Mouse (Mus musculus) embryo, embryonic 10.5 days (tissue): ENCODE data around the gene Ndufa3.

Experiments
- DNase-seq: peaks from one replicate; pipeline ENCODE4 v3.0.0-alpha.2; 2015; ENCODE audit warnings: low spot score

Gene Ndufa3

DNA sequence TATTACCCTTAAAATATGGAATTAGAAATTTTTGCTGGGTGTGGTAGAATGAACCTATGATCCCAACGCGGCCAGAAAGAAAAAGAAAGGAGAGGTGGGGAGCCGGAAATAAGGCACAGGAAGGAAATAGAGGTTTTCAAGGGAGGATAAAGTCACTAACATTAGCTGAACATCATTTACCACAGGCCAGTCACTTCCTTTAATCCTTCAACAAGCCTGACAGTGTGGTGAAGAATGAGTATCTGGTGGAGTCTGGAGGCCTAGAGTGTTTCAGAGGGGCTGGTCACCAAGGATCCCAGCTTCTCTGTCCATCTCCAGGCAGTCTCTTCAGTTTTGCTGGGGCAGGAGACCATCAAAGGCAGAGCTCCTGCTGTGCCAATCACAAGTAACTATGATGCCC, 6.7 kb upstream of the Ndufa3 start:
- no peak for DNase-seq

DNA sequence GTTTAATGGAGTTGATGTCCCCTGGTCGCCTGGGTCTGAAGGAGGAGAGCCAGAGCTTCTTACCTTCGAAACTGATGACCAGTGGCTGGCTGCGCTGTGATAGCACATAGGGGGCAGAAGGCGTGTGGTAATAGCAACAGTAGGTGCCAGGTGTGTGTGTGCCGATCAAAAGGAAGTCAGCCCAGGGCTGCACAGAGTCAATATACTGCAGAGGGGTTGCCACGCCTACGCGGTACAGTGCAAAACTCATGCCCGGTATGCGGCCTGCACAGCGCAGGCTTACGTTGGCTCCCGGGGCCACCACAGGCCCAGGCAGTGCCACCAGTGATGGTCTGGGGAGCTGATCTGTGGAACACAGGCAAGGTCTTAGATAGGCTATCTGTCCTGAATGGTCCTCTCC, 6.2 kb upstream of the Ndufa3 start:
- no peak for DNase-seq

DNA sequence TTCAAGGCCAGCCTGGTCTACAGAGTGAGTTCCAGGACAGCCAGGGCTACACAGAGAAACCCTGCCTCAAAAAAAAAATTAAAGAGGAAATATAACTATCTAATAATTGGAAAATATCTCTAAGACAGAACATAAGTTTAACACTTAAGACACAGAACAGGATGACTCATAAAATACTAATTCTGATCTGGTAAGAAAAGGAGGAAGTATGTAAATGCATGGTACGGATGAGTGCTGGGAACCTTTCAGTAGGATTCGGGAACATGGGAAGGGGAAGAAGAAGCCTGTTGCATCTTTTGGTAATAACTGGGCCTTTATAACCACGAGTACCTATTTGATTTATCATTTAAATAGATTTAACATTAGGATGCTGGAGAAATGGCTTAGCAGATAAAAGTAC, 3.2 kb upstream of the Ndufa3 start:
- DNase-seq = no peak

DNA sequence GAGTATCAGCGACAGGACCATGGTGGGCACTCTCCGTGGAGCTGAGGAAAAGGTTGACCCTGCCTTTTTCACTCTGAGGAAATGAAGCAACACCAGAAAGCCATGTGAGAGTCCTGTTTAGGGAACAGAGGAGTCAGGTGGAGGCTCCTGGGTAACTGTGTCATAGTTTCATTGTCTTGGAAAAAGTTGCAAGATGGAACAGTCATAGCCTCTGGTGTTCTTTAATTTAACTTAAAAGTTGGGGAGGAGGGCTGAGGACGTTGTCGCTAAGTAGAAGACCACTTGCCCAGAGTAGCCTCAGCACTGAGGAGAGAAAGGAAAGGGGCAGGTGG, 1.1 kb upstream of the Ndufa3 start, which contains the start of gene Oscar:
Gene Oscar, minus strand, starts transcription at position 101 of the 332 bp plus-strand sequence.
- no peak for DNase-seq

GRCm38 (mm10) chr7:3616389-3617241, 558 bp upstream of the Ndufa3 start:
- DNase-seq = no peak

GRCm38 (mm10) chr7:3629030-3629429, 11.9 kb downstream of the Ndufa3 start:
- no peak for DNase-seq

DNA sequence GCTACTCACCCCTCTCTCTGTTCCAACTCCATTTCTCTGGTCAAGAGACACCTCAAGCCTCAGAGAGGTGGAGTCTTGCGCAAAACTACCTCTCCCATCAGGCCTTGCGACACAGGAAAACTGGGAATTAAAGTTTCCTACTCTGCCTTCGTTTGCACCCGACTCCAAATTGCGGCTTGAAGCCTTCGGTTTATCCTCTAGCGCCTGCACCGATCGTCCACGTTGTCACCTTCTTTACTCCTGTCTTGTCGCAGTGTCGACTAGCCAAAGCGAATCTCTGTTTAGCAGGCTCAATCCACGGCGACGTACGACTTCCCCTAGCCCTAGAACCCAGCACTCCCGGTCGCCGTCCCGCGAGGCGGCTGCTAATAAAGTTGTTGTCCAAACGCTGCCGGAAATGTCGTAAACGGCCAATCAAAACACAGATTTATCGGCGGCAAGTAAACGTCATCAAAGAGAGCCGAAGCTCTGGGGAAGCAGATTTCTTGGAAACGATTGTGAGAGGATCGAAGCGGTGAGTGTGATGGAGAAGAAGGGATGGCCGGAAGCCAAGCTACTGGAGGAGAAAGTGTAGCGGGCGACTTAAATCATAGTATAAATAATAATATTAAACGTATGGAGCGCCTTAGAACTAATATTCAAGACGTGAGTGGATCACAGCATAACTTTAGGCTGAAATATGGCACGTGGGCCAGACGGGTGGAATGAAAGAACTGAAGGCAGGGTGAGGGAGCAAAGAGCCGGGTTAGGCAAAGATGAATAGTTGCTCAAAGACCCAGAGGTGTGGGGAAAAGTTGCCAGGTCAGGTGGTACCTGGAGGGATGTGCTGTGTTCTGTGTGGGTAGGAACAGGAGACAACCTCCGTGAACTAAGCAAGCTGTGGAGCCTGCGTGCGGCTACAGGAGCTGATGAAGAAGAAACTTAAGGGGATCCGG, 12.6 kb downstream of the Ndufa3 start, which contains the start of the genes Tfpt and Prpf31:
Gene Tfpt, minus strand, starts transcription at position 387 of the 935 bp plus-strand sequence.
Gene Prpf31, plus strand, starts transcription at position 443 of the 935 bp plus-strand sequence.
- DNase-seq = peak; percentile 98

DNA sequence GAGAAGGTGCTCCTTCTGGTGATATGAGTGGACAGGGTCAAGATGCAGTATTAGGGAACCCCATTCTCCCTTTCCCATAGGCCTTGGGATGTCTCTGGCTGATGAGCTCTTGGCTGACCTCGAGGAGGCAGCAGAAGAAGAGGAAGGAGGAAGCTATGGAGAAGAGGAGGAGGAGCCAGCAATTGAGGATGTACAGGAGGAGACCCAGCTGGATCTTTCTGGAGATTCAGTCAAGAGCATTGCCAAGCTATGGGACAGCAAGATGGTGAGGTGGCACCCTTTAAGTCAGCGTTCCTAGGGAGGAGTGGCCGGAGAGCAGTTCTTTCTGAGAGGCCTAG, 13.3 kb downstream of the Ndufa3 start:
- no peak for DNase-seq

DNA sequence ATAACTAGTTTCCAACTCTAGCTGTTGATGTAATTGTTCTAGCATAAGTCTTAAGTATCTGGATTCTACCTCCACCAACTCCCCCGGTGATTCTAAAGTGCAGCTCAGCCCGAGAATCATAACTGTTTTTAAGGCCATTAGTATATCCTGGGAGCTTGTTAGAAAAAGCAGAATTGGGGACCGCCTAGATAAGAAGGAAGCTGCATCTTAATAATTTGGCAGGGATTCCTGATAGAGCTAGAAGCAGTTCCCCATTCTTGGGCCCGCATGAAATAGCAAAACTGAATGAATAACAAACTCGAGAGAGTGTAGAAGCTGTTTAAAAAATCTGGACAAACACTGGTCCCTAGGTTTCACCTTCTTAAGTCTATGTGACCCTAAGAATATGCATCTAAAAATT, 26.2 kb downstream of the Ndufa3 start:
- no peak for DNase-seq

GRCm38 (mm10) chr7:3643843-3644242, 26.7 kb downstream of the Ndufa3 start:
- DNase-seq = no peak

DNA sequence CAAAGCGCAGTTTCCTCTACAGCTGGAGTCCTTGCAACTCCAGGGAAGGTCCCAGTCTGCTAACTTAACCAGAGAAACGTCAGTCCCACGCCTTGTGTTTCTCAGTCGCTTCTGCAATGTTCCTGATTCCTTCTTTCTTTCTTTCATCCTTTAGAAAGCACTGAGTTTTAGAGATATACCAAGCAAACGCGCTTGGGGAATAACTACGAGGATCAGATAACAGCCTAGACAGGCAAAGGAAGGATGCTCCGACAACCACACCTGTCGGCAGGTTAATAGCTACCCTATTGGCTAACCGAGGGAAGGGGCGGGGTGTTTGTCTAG, 27.1 kb downstream of the Ndufa3 start:
- no peak for DNase-seq

DNA sequence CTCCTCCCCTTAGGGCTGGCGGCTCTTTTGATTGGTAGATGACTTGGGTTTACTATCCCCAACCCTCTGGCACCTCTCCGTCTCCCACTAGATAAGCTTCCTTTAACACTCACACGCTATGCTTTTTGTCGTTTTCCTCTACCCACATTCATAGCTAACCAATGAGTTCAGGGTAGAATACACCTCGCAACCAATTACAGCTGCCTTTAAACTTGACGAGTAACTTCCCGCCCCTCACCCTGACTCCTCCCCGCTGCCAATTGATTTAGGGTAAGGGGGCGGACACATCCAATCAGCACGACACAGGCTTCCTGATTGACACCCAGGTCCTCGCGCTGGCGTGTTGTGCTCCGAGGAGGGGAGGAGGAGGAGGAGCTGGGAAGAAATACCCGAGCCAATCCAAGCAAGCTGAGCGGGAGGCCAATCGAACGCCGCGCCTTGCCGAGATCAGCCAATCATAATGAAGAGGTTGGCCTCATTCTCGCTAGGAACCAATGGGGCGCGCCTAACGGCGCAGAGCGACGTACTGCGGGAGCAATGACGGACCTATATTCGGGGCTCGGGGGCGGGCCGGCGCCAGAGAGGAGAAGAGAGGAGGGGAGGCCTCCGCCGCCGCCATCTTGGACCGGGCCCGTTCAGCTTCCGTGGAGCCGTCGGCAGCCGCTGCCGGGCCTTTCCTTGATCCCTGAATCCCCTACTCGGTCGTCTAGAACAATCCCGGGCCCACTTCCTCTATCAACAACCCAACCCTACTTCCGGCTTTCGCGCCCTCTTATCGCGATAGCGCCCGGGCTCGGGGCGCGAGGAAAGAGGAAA, 27.7 kb downstream of the Ndufa3 start, which contains the start of gene Cnot3:
Gene Cnot3, plus strand, starts transcription at position 597 of the 816 bp plus-strand sequence.
- DNase-seq = peak; percentile 99

DNA sequence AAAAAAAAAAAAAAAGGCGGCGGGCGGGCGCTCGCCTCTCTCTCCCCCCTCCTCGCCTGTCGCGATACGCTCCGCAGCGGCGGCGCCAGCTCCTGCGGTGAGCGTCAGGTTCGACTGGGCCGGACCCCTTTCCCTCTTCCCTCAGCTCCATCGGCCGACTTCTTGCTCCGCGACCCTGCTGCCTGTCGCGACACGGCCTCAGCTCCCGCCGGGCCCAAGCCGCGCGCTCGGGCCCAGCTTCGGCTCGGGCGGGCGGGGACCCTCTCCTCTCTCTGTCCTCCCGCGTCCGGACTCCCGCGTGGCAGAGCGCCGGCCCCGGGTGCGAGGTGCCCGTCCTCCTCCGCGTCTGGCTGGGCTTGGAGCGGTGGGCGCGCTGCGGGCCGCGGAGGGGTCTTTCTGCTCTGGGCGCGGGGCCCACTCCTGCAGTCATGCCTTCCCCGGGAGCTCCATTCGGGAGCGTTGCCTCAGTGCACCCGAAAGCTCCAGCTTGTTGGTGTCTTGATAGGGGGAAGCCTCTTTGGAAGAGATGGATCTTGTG, 28.4 kb downstream of the Ndufa3 start:
- peak; percentile 20 for DNase-seq

DNA sequence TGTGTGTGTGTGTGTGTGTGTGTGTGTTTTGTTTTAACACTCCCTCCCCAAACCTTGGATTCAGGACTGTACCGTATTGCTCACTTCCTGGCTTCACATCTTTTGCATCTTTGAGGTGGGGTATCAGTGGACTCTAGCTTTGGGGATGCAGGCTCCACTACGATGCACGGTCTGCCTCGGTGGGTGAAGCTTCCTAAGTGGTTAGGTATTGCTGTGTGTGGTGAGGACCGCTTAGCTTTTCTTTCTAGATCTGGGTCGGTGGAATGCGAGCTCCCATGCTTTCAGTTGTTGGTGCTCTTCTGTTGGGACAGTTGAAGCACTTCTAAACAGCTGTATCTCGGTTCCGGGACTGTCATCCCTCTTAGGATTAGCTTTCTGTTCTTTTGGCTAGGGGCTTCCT, 29.0 kb downstream of the Ndufa3 start:
- DNase-seq = no peak

- no peak for DNase-seq
Measured at GRCm38 (mm10) chr7:3646641-3647040, 29.5 kb downstream of the Ndufa3 start.

- no peak for DNase-seq
Measured at GRCm38 (mm10) chr7:3656966-3657365, 39.8 kb downstream of the Ndufa3 start.

DNA sequence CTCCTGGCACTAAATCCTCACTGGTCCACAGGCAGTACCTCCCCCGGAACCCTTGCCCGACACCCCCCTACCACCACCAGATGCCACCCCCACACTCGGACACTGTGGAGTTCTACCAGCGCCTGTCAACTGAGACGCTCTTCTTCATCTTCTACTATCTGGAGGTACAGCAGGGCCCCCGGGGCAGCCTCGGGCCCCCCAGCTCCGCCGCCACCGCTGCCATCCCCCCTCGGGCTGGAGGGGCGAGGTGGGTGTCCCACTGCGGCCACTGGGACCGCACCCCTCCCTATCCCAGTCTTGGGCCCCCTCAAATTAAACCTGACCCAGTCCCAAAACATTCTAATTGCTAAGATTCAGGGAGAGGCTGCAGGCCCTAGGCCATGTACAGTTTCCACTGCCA, 41.4 kb downstream of the Ndufa3 start:
- no peak for DNase-seq

- DNase-seq = peak; percentile 55
Measured at GRCm38 (mm10) chr7:3664524-3665214, 47.5 kb downstream of the Ndufa3 start.

DNA sequence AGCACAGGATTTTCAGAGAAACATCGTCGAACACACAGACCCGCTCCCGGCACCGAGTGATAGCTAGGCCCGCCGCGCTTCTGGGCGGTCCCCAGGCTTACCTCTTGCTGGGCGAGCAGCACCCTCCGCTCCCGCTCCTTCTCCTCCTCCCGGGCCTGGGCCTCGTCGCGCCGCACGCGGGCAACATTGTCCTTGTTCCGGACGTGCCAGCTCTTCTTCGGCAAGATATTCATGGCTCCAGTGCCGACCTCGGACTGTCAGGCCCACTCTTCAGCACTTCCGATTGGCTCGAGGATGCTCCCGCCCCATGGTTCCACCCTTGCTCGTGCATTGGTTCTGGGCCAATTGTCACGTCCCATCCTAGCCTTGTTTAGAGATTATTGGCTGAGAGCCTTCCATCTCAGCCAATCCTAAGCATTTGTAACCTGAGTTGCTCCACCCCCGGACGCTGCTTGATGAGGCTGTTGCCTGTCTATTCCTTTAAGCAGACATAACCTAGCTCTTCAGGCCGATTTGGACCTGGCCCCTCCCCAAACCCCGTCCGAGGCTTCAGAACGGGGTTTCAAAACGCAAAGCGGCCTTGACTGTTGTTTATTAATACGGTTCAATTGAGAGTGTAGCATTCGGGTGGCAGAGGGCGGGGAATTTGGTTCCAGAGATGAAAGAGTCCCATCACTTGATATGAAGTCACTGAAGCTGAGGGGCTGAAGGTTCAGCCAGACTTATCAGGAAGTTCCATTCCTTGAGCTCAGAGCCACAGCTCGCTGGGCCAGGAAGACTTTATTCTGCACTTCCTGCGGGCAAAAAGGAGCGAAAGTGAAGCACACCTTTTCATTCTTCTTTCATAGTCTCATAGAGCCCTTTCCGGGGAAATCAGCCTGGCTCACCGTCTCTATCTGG, 48.3 kb downstream of the Ndufa3 start, which contains the start of gene Leng1:
Gene Leng1, minus strand, starts transcription at position 626 of the 900 bp plus-strand sequence.
- DNase-seq = peak; percentile 98

- DNase-seq = peak; percentile 32
Measured at GRCm38 (mm10) chr7:3666921-3667391, 49.8 kb downstream of the Ndufa3 start.
